Mouse (Mus musculus): ENCODE results near the gene Emc1.
A peak's percentile ranks its signal among the peaks of the same experiment; 100 is the strongest.

Emc1 gene

DNA sequence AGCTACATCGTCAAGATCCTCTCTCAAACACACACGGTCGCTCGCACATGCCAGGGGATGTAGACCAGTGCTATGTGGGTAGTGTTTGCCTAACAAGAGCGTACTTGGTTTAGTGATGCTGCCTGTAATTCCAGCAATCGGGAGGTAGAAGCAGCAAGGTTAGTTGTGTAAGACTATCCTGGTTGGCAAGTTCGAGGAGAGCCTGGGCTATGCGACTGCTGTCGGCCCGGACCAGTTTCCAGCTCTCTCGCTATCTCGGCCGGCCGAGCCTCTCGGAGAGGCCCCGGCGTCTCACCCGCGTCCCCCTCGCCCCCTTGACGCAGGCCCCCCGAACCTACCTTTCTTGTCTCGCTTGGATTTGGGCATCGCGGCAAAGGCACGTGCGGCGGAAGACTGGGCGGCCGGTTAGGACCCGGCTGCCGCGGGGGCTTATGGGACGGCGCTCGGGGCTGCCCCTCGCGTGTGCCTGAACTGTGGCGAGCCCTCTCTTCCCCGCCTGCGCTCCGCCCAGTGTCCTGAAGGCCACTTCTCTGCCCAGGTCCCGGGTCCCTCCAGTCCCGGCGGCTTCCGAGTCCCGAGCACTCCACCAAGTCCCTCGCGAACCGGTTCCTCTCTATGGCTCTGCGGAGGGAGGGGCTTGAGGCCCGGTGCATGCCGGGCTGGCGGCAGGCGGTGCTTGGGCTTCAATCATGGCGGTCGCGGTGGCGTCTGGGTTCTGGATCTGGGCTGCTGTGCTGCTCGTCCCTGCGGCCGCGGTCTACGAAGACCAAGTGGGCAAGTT is at the start of gene Emc1, which contains the start of the genes Mrto4 and Ubr4:
Emc1 (plus strand) TSS at position 657 of the 781 bp plus-strand sequence.
Mrto4 (minus strand) TSS at position 646 of the 781 bp plus-strand sequence.
Ubr4 (plus strand) TSS at position 679 of the 781 bp plus-strand sequence.
- peak; percentile 79 for DNase-seq

DNA sequence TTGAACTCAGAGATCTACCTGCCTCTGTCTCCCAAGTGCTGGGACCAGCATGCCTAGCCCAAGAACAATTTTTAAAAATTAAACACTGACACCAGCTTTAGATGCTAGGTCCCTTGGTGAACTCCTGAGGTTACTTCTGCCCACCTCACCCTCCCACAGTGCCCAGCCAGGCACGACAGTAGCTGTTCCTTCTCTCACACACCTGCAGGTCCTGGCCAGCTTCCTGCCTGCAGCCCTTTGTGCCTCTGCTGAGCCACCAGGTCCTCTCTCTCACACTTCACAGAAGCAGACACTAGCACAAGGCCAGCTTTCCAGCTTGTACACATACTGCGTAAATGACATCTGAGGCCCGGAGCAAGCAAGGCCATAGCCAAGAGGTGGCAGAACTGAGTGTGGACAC is 46.9 kb upstream of the Emc1 start:
- no peak for DNase-seq

- DNase-seq = no peak
Observed at GRCm38 (mm10) chr4:139307916-139308315, 44.5 kb upstream of the Emc1 start.

DNA sequence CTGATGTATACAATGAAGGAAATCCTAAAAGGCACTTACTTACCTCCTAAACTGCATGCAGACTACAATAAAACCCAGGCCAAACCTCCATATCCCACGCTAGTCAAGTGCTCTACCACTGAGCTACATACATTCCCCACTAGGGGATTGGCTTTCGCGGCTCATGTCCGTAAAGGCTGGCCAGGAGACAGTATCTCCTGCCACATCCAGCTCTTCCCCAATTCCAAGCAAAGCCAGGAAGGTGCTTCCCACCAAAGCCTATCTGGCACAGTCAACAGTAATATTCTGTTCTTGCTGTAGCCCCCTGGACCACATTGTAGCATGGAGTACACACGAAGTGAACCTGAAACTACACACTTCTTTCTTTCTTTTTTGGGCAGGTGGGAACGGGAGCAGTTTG is 42.7 kb upstream of the Emc1 start:
- DNase-seq = no peak

DNA sequence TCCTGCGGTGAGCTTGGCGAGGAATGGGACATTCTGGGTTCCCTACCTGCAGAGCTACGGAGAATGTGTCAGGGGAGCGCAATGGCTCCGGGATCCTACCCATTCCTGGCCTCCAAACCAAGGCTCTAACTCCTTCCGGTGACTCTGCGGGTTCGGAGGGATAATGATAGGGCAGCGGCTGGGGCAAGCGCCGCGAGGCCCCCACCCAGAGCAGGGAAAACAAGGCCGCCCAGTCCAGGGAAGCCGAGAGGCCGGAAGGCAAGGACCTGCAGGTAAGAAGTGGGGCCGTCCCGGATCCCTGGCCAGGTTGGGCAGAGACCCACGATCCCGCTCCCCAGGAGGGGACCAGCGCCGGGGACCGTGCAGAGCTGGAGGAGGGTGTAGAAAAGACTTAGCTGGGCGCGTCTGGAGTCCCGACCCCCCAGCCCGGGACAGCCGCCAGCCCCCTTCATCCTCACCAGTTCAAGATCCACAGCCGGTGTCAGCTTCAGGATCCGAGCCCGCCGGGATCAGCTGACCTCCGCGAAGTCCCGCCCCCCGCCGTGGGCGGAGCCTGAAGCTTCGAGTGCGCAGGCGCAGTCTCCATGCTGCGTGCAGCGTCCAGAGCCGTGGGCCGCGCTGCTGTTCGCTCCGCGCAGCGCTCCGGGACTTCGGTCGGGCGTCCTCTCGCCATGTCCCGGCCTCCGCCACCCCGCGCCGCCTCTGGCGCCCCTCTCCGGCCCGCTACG is 42.1 kb upstream of the Emc1 start, which contains the start of the genes Pqlc2 and Akr7a5:
Pqlc2 (minus strand) TSS at position 538 of the 728 bp plus-strand sequence.
Akr7a5 (plus strand) TSS at position 574 of the 728 bp plus-strand sequence.
- peak; percentile 100 for DNase-seq

DNA sequence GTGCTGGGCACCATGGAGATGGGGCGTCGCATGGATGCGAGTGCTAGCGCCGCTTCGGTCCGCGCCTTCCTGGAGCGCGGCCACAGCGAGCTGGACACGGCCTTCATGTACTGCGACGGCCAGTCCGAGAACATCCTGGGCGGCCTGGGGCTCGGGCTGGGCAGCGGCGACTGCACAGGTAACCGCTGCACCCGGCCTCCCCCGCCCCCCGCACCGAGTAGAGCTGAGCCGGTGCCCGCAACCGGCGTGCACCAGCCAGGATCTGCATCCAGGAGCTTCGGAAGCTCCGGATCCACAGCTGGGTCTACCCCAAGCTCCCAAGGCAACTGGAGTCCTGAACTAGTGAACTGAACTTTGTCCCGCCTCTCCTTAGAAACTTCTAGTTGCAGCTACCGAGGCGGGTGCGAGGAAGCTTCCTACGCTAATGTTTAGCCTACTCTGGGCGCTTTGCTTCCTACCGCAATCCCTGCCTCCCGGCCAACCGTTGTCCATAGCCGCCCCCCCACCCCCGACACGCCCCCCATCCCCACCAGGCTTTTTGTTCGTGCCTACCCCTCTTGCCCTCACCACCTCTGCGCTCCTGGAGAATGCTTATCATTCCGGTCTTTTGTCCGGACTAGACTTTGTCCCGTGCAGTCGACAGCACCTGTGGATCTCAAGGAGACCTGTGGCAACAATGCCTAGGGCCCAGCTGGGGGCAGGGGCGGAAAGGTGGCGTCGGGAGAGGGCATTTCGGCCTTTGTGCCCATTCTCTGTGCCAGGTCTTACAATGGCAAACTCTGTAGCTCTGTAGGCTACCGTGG is 41.3 kb upstream of the Emc1 start:
- DNase-seq = peak; percentile 15

- no peak for DNase-seq
Observed at GRCm38 (mm10) chr4:139311707-139312106, 40.7 kb upstream of the Emc1 start.

DNA sequence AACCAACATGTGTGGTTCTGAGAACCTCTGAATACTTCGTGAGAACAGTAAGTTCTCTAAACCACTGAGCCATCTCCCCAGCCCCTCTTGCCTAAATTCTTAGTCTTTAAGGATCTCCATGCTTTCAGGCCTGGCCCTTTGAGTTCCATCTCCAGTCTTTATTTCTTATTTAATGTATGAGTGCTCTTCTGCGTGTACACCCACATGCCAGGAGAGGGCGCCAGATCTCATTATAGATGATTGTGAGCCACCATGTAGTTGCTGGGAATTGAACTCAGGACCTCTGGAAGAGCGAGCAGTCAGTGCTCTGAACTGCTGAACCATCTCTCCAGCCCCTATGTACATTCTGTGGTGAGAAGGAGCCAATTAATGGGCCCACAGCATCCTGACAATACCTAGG is 39.8 kb upstream of the Emc1 start:
- DNase-seq = peak; percentile 30

DNA sequence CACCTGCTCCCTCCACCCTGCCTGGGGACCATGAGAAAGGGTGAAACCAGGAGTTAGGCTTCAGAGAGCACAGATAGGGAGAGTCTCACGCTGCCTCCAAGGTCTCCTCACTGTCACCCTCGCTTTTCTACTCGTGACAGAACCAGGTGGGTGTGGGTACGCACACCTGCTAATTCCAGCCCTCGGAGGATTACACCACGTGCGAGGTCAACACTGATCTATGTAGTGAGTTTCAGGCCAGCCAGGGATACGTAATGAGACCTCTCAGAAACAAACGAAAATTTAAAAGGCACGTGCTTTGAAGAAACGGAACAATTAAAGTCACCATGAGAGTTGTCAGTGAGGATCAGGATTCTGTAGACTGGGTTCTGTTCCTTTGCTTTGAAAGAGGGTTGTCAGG is 33.9 kb upstream of the Emc1 start:
- no peak for DNase-seq

- DNase-seq = no peak
Observed at GRCm38 (mm10) chr4:139319740-139320139, 32.6 kb upstream of the Emc1 start.

DNA sequence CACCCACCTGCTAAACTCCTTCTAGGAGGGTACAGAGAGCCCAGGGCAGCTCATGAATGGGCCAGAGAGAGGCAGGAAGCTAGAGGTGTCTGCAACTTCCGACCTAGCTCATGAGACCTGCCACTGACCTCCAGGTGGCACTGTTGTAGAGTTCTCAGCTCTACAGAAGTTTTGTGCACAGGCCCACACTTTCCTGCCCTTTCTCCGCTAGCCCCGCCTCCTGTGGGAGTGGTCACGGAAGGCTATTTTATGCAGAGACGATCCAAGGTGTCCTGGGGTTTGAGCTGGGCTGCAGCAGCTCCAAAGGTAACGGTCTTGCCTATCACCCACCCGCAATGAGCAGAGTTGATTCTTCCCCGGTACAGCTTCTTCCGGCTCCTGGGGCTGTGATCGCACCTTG is 21.8 kb upstream of the Emc1 start:
- DNase-seq = no peak

DNA sequence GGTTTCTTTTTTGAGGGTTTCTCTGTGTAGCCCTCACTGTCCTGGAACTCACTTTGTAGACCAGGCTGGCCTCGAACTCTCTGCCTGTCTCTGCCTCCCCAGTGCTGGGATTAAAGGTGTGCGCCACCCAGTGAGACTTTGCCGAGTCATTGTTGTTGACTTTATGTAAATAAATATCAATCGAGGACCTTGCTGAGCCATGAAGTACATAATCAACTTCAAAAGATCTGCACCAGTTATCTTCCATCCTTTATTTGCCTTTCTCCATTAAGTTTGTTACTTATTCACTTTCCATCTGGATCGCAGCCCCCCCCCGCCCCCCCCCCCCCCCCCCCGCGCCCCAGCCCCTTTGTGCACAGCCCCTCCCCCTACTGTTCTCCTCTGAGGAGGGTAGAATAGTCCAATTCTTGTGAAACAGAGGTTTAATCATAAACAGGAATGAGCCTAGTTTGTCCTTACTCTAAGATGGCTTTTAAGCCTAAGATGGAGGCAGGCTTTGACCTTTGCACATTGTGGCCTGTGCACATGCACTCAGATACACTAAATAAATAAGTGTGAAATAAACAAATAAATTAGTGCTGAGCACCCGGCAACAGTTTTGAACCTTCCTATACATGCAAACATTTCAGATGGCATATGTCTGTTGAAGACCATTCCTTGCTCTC is 17.6 kb upstream of the Emc1 start:
- DNase-seq = no peak

DNA sequence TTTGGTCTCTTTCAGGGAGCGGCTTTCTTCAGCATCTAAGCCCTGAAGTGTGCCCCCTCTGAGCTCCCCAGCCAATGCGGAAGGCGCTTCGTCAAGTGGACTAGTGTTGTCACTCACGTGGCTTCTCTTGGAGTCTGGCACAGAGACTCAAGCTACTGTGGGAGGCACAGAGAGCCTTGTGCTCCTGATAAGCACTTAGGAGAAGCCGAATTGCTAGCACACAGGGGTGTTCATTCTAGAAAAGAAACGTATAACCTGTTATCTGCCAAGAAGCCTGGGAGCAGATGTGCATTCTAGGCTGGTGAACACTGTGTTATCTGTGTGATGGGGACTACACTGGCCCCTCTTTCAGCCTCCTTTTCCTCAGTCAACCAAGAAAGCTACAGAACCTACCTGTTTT is 16.9 kb upstream of the Emc1 start:
- DNase-seq = no peak

GRCm38 (mm10) chr4:139336822-139337483 is 15.4 kb upstream of the Emc1 start:
- peak; percentile 60 for DNase-seq

DNA sequence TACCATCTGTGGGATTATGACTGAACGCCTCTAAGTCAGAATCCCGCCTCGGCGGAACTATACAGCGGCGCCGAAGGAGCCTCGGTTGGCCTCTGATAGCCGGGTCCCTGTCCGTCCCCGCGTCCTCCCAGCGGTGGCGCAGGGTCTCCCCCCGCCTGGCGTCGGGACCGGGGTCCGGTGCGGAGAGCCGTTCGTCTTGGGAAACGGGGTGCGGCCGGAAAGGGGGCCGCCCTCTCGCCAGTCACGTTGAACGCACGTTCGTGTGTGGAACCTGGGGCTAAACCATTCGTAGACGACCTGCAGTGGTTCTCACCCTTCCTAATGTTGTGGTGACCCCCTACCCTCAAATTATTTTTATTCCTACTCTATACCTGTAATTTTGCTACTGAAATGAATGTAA is 14.2 kb upstream of the Emc1 start:
- DNase-seq = no peak

DNA sequence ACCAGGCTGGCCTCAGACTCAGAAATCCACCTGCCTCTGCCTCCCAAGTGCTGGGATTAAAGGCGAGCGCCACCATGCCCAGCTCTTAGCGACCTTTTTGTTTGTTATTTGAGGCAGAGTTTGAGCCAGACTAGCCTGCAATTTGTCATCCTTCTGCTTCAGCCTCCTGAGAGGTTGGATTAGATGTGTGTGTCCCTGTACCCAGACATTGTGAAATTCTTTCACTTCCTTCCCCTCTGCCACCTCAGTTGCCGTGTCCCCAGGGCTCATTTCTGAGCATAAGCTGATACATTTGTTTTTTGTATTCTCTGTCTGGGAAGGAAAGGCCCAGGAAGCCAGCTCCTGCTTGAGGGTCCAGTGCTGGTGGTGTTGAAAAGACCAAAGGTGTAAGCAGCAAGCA is 11.6 kb upstream of the Emc1 start:
- DNase-seq = no peak

DNA sequence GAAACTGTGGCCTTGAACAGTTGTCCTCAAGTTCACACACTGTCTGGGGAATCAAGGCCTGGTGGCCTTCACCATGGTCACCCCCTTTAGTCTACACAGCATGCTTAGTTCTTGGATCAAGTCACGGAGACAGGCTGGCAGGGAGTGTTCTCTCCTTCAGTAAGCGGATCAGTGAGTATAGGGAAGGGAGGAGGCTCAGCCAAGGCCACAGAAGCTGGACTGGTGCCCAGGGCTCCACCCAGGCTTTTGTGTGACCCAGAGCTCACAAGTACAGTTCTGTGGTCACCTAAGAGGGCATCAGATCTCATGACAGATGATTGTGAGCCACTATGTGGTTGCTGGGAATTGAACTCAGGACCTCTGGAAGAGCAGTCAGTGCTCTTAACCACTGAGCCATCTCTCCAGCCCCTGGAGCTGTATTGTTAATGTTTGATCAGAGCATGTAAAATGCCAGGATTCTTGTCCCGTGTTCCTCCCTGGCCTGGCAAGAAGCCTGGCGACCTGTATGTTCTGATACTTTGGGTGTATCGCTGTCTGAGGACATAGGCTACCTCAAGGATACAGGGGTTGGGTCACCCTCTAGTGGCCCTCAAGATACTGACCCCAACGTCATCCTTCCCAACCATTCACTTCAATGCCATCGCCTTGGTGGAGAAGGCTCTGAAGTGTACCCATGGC is 10.7 kb upstream of the Emc1 start:
- DNase-seq = no peak

GRCm38 (mm10) chr4:139343718-139344117 is 8.7 kb upstream of the Emc1 start:
- DNase-seq = no peak

- no peak for DNase-seq
Observed at GRCm38 (mm10) chr4:139345416-139346019, 6.9 kb upstream of the Emc1 start.

DNA sequence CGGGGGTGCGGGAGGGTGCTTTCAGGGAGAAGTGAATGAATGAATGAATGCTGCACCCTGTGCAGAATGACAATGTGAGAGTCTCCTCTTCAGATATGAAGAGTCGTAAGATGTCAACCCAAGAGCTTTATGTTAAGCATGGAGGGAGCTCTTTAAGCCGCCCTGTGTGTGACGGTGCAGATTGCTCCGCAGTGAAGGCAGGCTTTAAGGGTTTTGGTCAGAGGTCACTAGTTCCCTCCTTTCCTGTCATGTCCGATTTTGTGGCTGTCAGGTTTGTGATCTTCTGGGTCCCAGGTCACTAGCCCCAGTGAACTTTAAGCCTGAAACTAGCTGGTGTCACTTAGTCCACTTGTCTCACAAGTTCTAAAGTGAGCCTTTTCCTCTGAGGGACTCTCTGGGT is 445 bp downstream of the Emc1 start:
- DNase-seq = no peak

- DNase-seq = no peak
Observed at GRCm38 (mm10) chr4:139357211-139357610, 4.8 kb downstream of the Emc1 start.
